Mouse (Mus musculus) forebrain, embryonic 12.5 days (tissue): ENCODE data around the gene Macc1. TPM values are rescaled to one million over a fixed set of nuclear protein-coding genes. Genes with fewer than 3 reads are reported as not detected.
A peak's percentile ranks its signal among the peaks of the same experiment; 100 is the strongest.
"Not testable (repeated sequence)": the region's sequence is repeated elsewhere in the genome, so short reads cannot be mapped to it uniquely, and the experiment has no call there.

ENCODE experiments used
- ATAC-seq: fragments of 200-750 bp; cut with Nextera tagmentation; 2 replicates; pipeline ENCODE4 v1.8.0; 2017; ENCODE audit warnings: moderate TSS enrichment; ENCODE audit not compliant: low FRiP score
- H3K27ac ChIP-seq: fragments of 300-500 bp; sonication (generic); 2 replicates; pipeline ENCODE4 v1.5.1; 2016; ENCODE audit warnings: mild to moderate bottlenecking
- H3K27me3 ChIP-seq: fragments of 300-500 bp; sonication (generic); 2 replicates; pipeline ENCODE4 v1.6.1; 2016; ENCODE audit warnings: mild to moderate bottlenecking
- H3K36me3 ChIP-seq: fragments of 300-500 bp; sonication (generic); replicated peaks from 2 replicates; pipeline ENCODE4 v1.6.1; 2016; ENCODE audit warnings: mild to moderate bottlenecking
- H3K4me1 ChIP-seq: fragments of 300-500 bp; sonication (generic); 2 replicates; pipeline ENCODE4 v1.6.1; 2016
- H3K4me2 ChIP-seq: fragments of 300-500 bp; sonication (generic); 2 replicates; pipeline ENCODE4 v1.6.1; 2016; ENCODE audit warnings: mild to moderate bottlenecking, moderate library complexity
- H3K4me3 ChIP-seq: fragments of 300-500 bp; sonication (generic); replicated peaks from 2 replicates; pipeline ENCODE4 v1.5.1; 2016; ENCODE audit warnings: mild to moderate bottlenecking
- H3K9ac ChIP-seq: fragments of 300-500 bp; sonication (generic); 2 replicates; pipeline ENCODE4 v1.6.1; 2016; ENCODE audit warnings: mild to moderate bottlenecking
- H3K9me3 ChIP-seq: fragments of 300-500 bp; sonication (generic); 2 replicates; pipeline ENCODE4 v1.6.1; 2016
- WGBS: fragments of 180-500 bp; shearing (Covaris S2); methylation state at CpG from one replicate; pipeline ENCODE4 v1.1.7; 2016; 5-methylcytosine and 5-hydroxymethylcytosine counted together
- polyA plus RNA-seq: library from polyadenylated mRNA; unstranded; fragments of >200 nt; fragmentation: Nextera tagmentation; extraction: Ambion mirVana; gene quantifications from 2 replicates; pipeline ENCODE4 v1.2.1, GENCODE M21; 2016

Macc1 gene
- polyA plus RNA-seq, 1 experiment from 2014 or later: 0.19 TPM

DNA sequence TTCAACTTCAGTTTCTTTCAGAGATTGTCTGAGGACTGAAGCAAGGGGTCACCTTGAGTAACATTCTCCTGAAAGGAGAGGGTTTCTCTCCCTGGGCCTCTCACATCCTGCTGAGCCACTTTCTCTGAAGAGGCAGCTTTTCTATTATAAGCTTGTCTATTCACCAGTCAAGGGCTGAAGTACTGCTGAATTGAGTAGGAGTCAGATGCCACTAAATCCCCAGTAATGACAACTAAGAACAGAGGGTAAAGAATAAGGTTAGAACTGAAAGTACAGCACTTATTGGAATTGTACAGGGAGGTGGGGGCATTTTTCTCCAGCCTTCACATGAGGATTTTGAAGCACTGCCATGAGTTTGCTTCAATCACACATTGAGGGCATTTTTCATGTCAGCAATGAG, 19.3 kb downstream of the Macc1 start:
- Histone ChIP-seq H3K4me2 (no peak overlapping the region), H3K36me3 (no peaks in the 10 kb centered on the region), H3K4me1 (peaks cover 7% of the 10 kb centered on the region; the same call in 1 of the 2 replicates), H3K27ac (no peak overlapping the region), H3K4me3 (no peak overlapping the region), H3K27me3 (no peaks in the 10 kb centered on the region), H3K9me3 (no peaks in the 10 kb centered on the region), H3K9ac (no peak overlapping the region)
- peak; percentile 69 for ATAC-seq

- WGBS: 37% methylated on average over 16 of the region's 16 CpGs
- H3K27ac ChIP-seq, H3K4me3 ChIP-seq, H3K4me1 ChIP-seq, H3K9ac ChIP-seq, ATAC-seq, H3K36me3 ChIP-seq, H3K27me3 ChIP-seq, H3K9me3 ChIP-seq: not testable (repeated sequence)
- H3K4me2 ChIP-seq: peak overlapping the region; percentile 10; the same call in 1 of the 2 replicates
These were observed 38.5 kb downstream of the Macc1 start for GRCm38 (mm10) chr12:119352579-119352978.

- ATAC-seq: peak; percentile 77
- 30% methylated on average over 7 of the region's 7 CpGs for WGBS
- Histone ChIP-seq H3K4me3 (no peak overlapping the region), H3K9me3 (no peaks in the 10 kb centered on the region), H3K27ac (peak overlapping the region; percentile 25; the same call in 1 of the 2 replicates), H3K4me2 (no peak overlapping the region), H3K36me3 (no peaks in the 10 kb centered on the region), H3K4me1 (peaks cover 11% of the 10 kb centered on the region), H3K27me3 (no peaks in the 10 kb centered on the region), H3K9ac (no peak overlapping the region)
These were observed 43.6 kb downstream of the Macc1 start for GRCm38 (mm10) chr12:119357418-119358241.

DNA sequence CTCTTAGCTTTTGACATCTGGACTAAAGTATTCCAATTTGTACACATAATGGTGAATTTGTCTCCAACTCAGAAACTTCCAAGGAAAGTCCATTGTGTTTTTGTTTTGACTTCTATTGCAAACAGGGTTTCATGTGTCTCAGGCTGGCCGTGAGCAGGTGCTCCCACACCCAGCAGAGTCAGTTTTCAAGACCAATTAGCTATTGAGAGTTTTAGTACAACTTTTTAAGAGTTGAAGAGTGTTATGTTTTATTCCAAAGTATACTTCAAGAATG, 44.1 kb downstream of the Macc1 start:
- Histone ChIP-seq H3K4me2 (no peak overlapping the region), H3K27me3 (no peaks in the 10 kb centered on the region), H3K9me3 (no peaks in the 10 kb centered on the region), H3K4me1 (peaks cover 11% of the 10 kb centered on the region), H3K4me3 (no peak overlapping the region), H3K9ac (no peak overlapping the region), H3K36me3 (no peaks in the 10 kb centered on the region), H3K27ac (no peak overlapping the region)
- peak; percentile 21; the same call in 1 of the 2 replicates for ATAC-seq
- WGBS: 6% methylated on average over 1 of the region's 1 CpGs

DNA sequence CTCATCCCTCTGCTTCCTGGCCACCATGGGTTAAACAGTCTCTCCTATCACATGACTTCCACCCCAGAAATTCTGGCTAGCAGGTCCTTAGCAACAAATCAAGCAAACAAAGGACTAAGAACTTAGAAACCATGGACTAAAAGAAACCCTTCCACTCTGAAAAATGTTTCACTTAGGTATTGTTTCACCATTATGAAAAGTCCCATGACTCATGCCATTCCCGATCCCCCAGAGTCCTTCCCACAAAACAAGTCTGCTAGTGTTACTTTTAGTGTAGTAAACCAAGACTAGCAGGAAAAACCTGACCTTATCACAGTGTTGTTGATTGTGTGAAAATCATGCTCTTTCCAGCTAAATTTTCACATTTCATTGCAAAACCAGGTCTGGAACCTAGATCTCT, 51.0 kb downstream of the Macc1 start:
- Histone ChIP-seq H3K4me3 (no peak overlapping the region), H3K4me2 (no peak overlapping the region), H3K4me1 (no peaks in the 10 kb centered on the region), H3K27ac (no peak overlapping the region), H3K36me3 (no peaks in the 10 kb centered on the region), H3K27me3 (no peaks in the 10 kb centered on the region), H3K9me3 (no peaks in the 10 kb centered on the region), H3K9ac (no peak overlapping the region)
- 44% methylated on average over 1 of the region's 1 CpGs for WGBS
- no peak for ATAC-seq

DNA sequence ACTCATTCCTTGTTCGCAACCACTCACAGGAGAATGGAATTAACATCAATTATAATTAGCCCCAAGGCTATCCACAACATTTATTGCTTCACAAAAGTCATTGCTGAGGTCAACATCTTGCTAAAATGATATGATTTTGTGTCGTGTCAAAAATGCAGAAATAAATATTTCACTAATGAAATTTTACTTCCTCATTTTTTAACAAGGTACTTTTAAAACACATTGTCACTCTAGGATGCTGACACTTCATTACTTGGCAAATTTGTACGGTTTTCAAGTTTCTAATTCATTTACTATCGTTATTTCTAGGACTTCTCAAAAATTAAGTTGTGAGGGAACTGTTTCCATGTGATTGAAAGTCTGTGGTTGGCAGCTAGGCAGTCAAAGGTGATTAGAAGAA, 55.8 kb downstream of the Macc1 start:
- H3K4me1 ChIP-seq: no peaks in the 10 kb centered on the region
- H3K4me3 ChIP-seq: no peak overlapping the region
- H3K27me3 ChIP-seq: no peaks in the 10 kb centered on the region
- no peak overlapping the region for H3K9ac ChIP-seq
- no peak overlapping the region for H3K4me2 ChIP-seq
- 81% methylated on average over 4 of the region's 4 CpGs for WGBS
- no peak for ATAC-seq
- no peaks in the 10 kb centered on the region for H3K9me3 ChIP-seq
- H3K27ac ChIP-seq: no peak overlapping the region
- no peaks in the 10 kb centered on the region for H3K36me3 ChIP-seq

- Histone ChIP-seq H3K9me3 (no peaks in the 10 kb centered on the region), H3K27ac (no peak overlapping the region), H3K9ac (no peak overlapping the region), H3K27me3 (no peaks in the 10 kb centered on the region), H3K4me1 (no peaks in the 10 kb centered on the region), H3K4me2 (no peak overlapping the region), H3K4me3 (no peak overlapping the region), H3K36me3 (no peaks in the 10 kb centered on the region)
- no peak for ATAC-seq
- WGBS: 83% methylated on average over 4 of the region's 4 CpGs
These were observed 58.3 kb downstream of the Macc1 start for GRCm38 (mm10) chr12:119372359-119372758.

DNA sequence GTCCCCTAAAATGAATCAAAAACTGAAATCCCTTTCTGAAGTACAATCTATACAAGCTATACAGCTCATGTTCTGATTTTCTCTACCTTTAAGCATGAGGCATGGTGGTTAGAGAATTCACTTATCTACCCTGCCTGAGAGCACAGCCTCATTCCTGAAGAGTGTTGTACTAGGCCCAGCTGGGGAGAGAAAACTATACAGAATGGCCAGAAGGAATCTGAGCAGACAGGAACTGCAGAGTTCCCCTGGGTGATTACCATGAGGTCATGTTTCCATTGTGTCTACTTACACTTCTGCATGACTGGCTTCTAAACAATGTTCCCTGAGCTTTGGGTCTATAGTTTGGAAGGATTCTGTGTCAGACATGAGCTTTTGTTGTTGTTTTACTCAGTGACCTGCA, 62.8 kb downstream of the Macc1 start:
- Histone ChIP-seq H3K9ac (no peak overlapping the region), H3K4me2 (no peak overlapping the region), H3K27ac (no peak overlapping the region), H3K4me3 (no peak overlapping the region), H3K36me3 (no peaks in the 10 kb centered on the region), H3K9me3 (no peaks in the 10 kb centered on the region), H3K27me3 (no peaks in the 10 kb centered on the region), H3K4me1 (no peaks in the 10 kb centered on the region)
- ATAC-seq: peak; percentile 53; the same call in 1 of the 2 replicates

DNA sequence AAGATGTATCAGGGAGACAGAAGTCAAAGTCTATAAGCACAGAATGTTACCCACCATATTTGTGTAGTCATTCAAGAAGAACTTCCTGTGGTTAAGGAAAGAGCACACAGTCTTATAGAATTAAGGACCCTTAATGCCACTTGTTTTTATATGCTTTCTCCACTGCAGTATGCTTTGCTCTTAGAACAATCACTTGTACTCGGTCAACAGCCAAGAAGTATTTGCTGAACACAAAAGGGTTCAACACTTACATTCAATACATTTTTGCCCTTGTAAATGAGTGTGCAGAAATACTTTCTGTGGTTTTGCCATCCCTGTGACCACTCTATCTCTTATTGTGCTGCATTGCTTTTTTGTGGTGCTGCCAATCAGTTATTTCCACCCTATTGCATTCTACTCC, 67.8 kb downstream of the Macc1 start:
- H3K4me3 ChIP-seq: no peak overlapping the region
- H3K4me2 ChIP-seq: no peak overlapping the region
- no peaks in the 10 kb centered on the region for H3K36me3 ChIP-seq
- no peaks in the 10 kb centered on the region for H3K4me1 ChIP-seq
- no peaks in the 10 kb centered on the region for H3K9me3 ChIP-seq
- H3K27me3 ChIP-seq: no peaks in the 10 kb centered on the region
- no peak overlapping the region for H3K27ac ChIP-seq
- ATAC-seq: no peak
- WGBS: 43% methylated on average over 1 of the region's 1 CpGs
- no peak overlapping the region for H3K9ac ChIP-seq

DNA sequence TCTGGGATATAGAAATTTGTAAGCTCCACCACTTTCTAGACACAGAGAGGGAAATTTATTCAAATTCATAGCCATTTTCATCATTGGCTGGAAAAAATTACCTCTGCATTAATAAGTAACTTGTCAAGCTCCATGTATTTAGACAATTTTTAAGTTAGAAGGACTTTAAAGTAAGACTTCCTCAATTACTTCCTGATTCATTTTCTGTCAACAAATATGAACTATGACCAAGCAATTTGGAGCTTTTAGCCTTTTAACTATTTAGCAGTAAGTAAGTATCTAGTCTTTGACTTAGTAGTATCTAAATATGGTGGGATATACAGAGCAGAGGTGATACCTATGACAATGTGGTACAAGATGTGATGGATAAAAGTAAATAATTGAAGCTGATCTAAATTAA, 72.2 kb downstream of the Macc1 start:
- Histone ChIP-seq H3K4me3 (no peak overlapping the region), H3K9ac (no peak overlapping the region), H3K27ac (no peak overlapping the region), H3K9me3 (no peaks in the 10 kb centered on the region), H3K27me3 (no peaks in the 10 kb centered on the region), H3K36me3 (no peaks in the 10 kb centered on the region), H3K4me2 (no peak overlapping the region), H3K4me1 (no peaks in the 10 kb centered on the region)
- ATAC-seq: no peak

GRCm38 (mm10) chr12:119386650-119387049, 72.6 kb downstream of the Macc1 start:
- Histone ChIP-seq H3K27ac (no peak overlapping the region), H3K4me2 (no peak overlapping the region), H3K9me3 (no peaks in the 10 kb centered on the region), H3K4me3 (no peak overlapping the region), H3K27me3 (no peaks in the 10 kb centered on the region), H3K9ac (no peak overlapping the region), H3K36me3 (no peaks in the 10 kb centered on the region), H3K4me1 (no peaks in the 10 kb centered on the region)
- WGBS: 82% methylated on average over 2 of the region's 2 CpGs
- no peak for ATAC-seq

DNA sequence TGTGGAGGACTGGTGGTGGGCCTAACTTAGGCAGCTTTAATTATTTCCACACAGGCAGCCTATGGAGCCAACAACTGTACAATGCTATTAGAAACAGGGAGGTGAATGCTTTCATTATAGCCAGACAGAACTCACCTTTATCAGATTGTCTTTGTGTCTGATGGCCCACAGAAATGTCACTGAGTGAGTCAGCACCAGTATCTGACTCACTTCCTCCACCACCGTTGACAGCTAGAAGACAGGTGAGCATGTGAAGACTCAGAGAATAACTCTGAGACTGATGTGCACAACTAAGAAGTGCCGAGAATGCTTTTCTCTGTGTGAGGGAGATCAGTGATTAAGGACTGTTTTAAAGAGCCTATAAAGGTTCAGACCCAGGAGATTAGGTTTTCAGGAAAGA, 73.9 kb downstream of the Macc1 start:
- Histone ChIP-seq H3K27ac (no peak overlapping the region), H3K9ac (no peak overlapping the region), H3K36me3 (no peaks in the 10 kb centered on the region), H3K9me3 (no peaks in the 10 kb centered on the region), H3K4me3 (no peak overlapping the region), H3K27me3 (no peaks in the 10 kb centered on the region), H3K4me2 (no peak overlapping the region), H3K4me1 (no peaks in the 10 kb centered on the region)
- ATAC-seq: no peak
- 85% methylated on average over 2 of the region's 2 CpGs for WGBS

- Histone ChIP-seq H3K4me2 (no peak overlapping the region), H3K9ac (no peak overlapping the region), H3K4me1 (no peaks in the 10 kb centered on the region), H3K9me3 (no peaks in the 10 kb centered on the region), H3K27ac (no peak overlapping the region), H3K27me3 (no peaks in the 10 kb centered on the region), H3K36me3 (no peaks in the 10 kb centered on the region), H3K4me3 (no peak overlapping the region)
- no peak for ATAC-seq
- WGBS: 65% methylated on average over 3 of the region's 3 CpGs
These were observed 76.2 kb downstream of the Macc1 start for GRCm38 (mm10) chr12:119390192-119390684.
